Mouse (Mus musculus): Measurements from ENCODE around the gene Pax3.

- TF ChIP-seq CTCF (IDR thresholded peaks at IDR 0.05; ENCODE audit: low read depth), result no peak
- TF ChIP-seq EP300 (IDR thresholded peaks at IDR 0.05; ENCODE audit: low read depth), result no peak
Measured at GRCm38 (mm10) chr1:78057939-78058338, 139.0 kb downstream of the Pax3 start.

Data from heart, postnatal 0 days (tissue).